Mouse (Mus musculus): Measurements from ENCODE around the gene Fstl3. TPM values are rescaled to one million over a fixed set of nuclear protein-coding genes. Genes with fewer than 3 reads are reported as not detected.
"Not testable (repeated sequence)": the region's sequence is repeated elsewhere in the genome, so short reads cannot be mapped to it uniquely, and the experiment has no call there.

Gene Fstl3
- polyA plus RNA-seq, 1 experiment from 2014 or later, result 18.1 TPM

- Histone ChIP-seq H3K27me3 (ENCODE audit: control insufficient read depth, insufficient read depth, low read length) (no peaks in the 10 kb centered on the region), H3K9ac (ENCODE audit: low read length) (no peak overlapping the region), H3K4me1 (ENCODE audit: control insufficient read depth, insufficient read depth, low read length) (peaks cover 2% of the 10 kb centered on the region; the same call in 1 of the 2 replicates), H3K27ac (ENCODE audit: low read length) (no peak overlapping the region), H3K4me3 (replicated peaks; ENCODE audit: low read length) (no peak overlapping the region), H3K9me3 (replicated peaks; ENCODE audit: control insufficient read depth, low read length) (no peaks in the 10 kb centered on the region), H3K4me2 (ENCODE audit: low read depth, low read length) (no peak overlapping the region), H3K36me3 (ENCODE audit: control insufficient read depth, insufficient read depth, low read length) (peaks cover 23% of the 10 kb centered on the region)
- ATAC-seq (ENCODE audit: insufficient read depth, low FRiP score), result no peak
- WGBS, result 74% methylated on average over 3 of the region's 3 CpGs
Observed at GRCm38 (mm10) chr10:79755854-79756253, 21.2 kb upstream of the Fstl3 start.

GRCm38 (mm10) chr10:79756660-79757059, 20.4 kb upstream of the Fstl3 start:
- ATAC-seq (ENCODE audit: insufficient read depth, low FRiP score), result no peak
- Histone ChIP-seq H3K4me3 (replicated peaks; ENCODE audit: low read length) (no peak overlapping the region), H3K27me3 (ENCODE audit: control insufficient read depth, insufficient read depth, low read length) (no peaks in the 10 kb centered on the region), H3K27ac (ENCODE audit: low read length) (no peak overlapping the region), H3K36me3 (ENCODE audit: control insufficient read depth, insufficient read depth, low read length) (peaks cover 30% of the 10 kb centered on the region), H3K4me1 (ENCODE audit: control insufficient read depth, insufficient read depth, low read length) (peaks cover 2% of the 10 kb centered on the region; the same call in 1 of the 2 replicates), H3K4me2 (ENCODE audit: low read depth, low read length) (no peak overlapping the region), H3K9ac (ENCODE audit: low read length) (no peak overlapping the region), H3K9me3 (replicated peaks; ENCODE audit: control insufficient read depth, low read length) (no peaks in the 10 kb centered on the region)
- 88% methylated on average over 24 of the region's 24 CpGs for WGBS

- Histone ChIP-seq H3K4me1 (ENCODE audit: control insufficient read depth, insufficient read depth, low read length) (peaks cover 11% of the 10 kb centered on the region), H3K36me3 (ENCODE audit: control insufficient read depth, insufficient read depth, low read length) (peaks cover 30% of the 10 kb centered on the region)
- not testable (repeated sequence) for H3K4me3 ChIP-seq (replicated peaks; ENCODE audit: low read length); H3K9me3 ChIP-seq (replicated peaks; ENCODE audit: control insufficient read depth, low read length); H3K27me3 ChIP-seq (ENCODE audit: control insufficient read depth, insufficient read depth, low read length); H3K9ac ChIP-seq (ENCODE audit: low read length); ATAC-seq (ENCODE audit: insufficient read depth, low FRiP score); H3K27ac ChIP-seq (ENCODE audit: low read length); H3K4me2 ChIP-seq (ENCODE audit: low read depth, low read length)
- WGBS, result 84% methylated on average over 1 of the region's 1 CpGs
Observed at GRCm38 (mm10) chr10:79759675-79760074, 17.4 kb upstream of the Fstl3 start.

- H3K9me3 ChIP-seq (replicated peaks; ENCODE audit: control insufficient read depth, low read length), result no peaks in the 10 kb centered on the region
- peaks cover 30% of the 10 kb centered on the region for H3K36me3 ChIP-seq (ENCODE audit: control insufficient read depth, insufficient read depth, low read length)
- ATAC-seq (ENCODE audit: insufficient read depth, low FRiP score), result no peak
- H3K4me2 ChIP-seq (ENCODE audit: low read depth, low read length), result no peak overlapping the region
- H3K9ac ChIP-seq (ENCODE audit: low read length), result no peak overlapping the region
- H3K27me3 ChIP-seq (ENCODE audit: control insufficient read depth, insufficient read depth, low read length), result no peaks in the 10 kb centered on the region
- H3K4me3 ChIP-seq (replicated peaks; ENCODE audit: low read length), result no peak overlapping the region
- H3K27ac ChIP-seq (ENCODE audit: low read length), result no peak overlapping the region
- 86% methylated on average over 11 of the region's 11 CpGs for WGBS
- peaks cover 20% of the 10 kb centered on the region for H3K4me1 ChIP-seq (ENCODE audit: control insufficient read depth, insufficient read depth, low read length)
Observed at GRCm38 (mm10) chr10:79760603-79761143, 16.4 kb upstream of the Fstl3 start.

GRCm38 (mm10) chr10:79762875-79763274, 14.2 kb upstream of the Fstl3 start:
- Histone ChIP-seq H3K4me2 (ENCODE audit: low read depth, low read length) (no peak overlapping the region), H3K36me3 (ENCODE audit: control insufficient read depth, insufficient read depth, low read length) (peaks cover 26% of the 10 kb centered on the region), H3K9ac (ENCODE audit: low read length) (no peak overlapping the region), H3K27ac (ENCODE audit: low read length) (no peak overlapping the region), H3K4me1 (ENCODE audit: control insufficient read depth, insufficient read depth, low read length) (peaks cover 24% of the 10 kb centered on the region), H3K27me3 (ENCODE audit: control insufficient read depth, insufficient read depth, low read length) (no peaks in the 10 kb centered on the region), H3K4me3 (replicated peaks; ENCODE audit: low read length) (no peak overlapping the region), H3K9me3 (replicated peaks; ENCODE audit: control insufficient read depth, low read length) (no peaks in the 10 kb centered on the region)
- 79% methylated on average over 3 of the region's 3 CpGs for WGBS
- no peak for ATAC-seq (ENCODE audit: insufficient read depth, low FRiP score)

- H3K27ac ChIP-seq (ENCODE audit: low read length), result no peak overlapping the region
- H3K4me2 ChIP-seq (ENCODE audit: low read depth, low read length), result no peak overlapping the region
- H3K27me3 ChIP-seq (ENCODE audit: control insufficient read depth, insufficient read depth, low read length), result no peaks in the 10 kb centered on the region
- ATAC-seq (ENCODE audit: insufficient read depth, low FRiP score), result no peak
- peaks cover 14% of the 10 kb centered on the region; the same call in 1 of the 2 replicates for H3K36me3 ChIP-seq (ENCODE audit: control insufficient read depth, insufficient read depth, low read length)
- 67% methylated on average over 7 of the region's 7 CpGs for WGBS
- no peak overlapping the region for H3K4me3 ChIP-seq (replicated peaks; ENCODE audit: low read length)
- 0 out of 2 replicates have a peak overlapping the region, but pooled peaks have one; percentile 43 for H3K9ac ChIP-seq (ENCODE audit: low read length)
- H3K4me1 ChIP-seq (ENCODE audit: control insufficient read depth, insufficient read depth, low read length), result peaks cover 32% of the 10 kb centered on the region
- no peaks in the 10 kb centered on the region for H3K9me3 ChIP-seq (replicated peaks; ENCODE audit: control insufficient read depth, low read length)
Observed at GRCm38 (mm10) chr10:79764234-79764633, 12.8 kb upstream of the Fstl3 start.

- WGBS, result 56% methylated on average over 2 of the region's 2 CpGs
- Histone ChIP-seq H3K27me3 (ENCODE audit: control insufficient read depth, insufficient read depth, low read length) (no peaks in the 10 kb centered on the region), H3K36me3 (ENCODE audit: control insufficient read depth, insufficient read depth, low read length) (peaks cover 12% of the 10 kb centered on the region; the same call in 1 of the 2 replicates), H3K4me2 (ENCODE audit: low read depth, low read length) (peak overlapping the region; percentile 89), H3K4me1 (ENCODE audit: control insufficient read depth, insufficient read depth, low read length) (peaks cover 32% of the 10 kb centered on the region), H3K9me3 (replicated peaks; ENCODE audit: control insufficient read depth, low read length) (no peaks in the 10 kb centered on the region), H3K4me3 (replicated peaks; ENCODE audit: low read length) (peak overlapping the region; percentile 99), H3K9ac (ENCODE audit: low read length) (peak overlapping the region; percentile 99), H3K27ac (ENCODE audit: low read length) (no peak overlapping the region)
- ATAC-seq (ENCODE audit: insufficient read depth, low FRiP score), result no peak
Observed at GRCm38 (mm10) chr10:79765228-79765745, 11.8 kb upstream of the Fstl3 start.

- Histone ChIP-seq H3K9me3 (replicated peaks; ENCODE audit: control insufficient read depth, low read length) (no peaks in the 10 kb centered on the region), H3K9ac (ENCODE audit: low read length) (peak overlapping the region; percentile 99), H3K27me3 (ENCODE audit: control insufficient read depth, insufficient read depth, low read length) (no peaks in the 10 kb centered on the region), H3K27ac (ENCODE audit: low read length) (peak overlapping the region; percentile 95), H3K36me3 (ENCODE audit: control insufficient read depth, insufficient read depth, low read length) (peaks cover 6% of the 10 kb centered on the region; the same call in 1 of the 2 replicates), H3K4me2 (ENCODE audit: low read depth, low read length) (peak overlapping the region; percentile 89), H3K4me1 (ENCODE audit: control insufficient read depth, insufficient read depth, low read length) (peaks cover 32% of the 10 kb centered on the region), H3K4me3 (replicated peaks; ENCODE audit: low read length) (peak overlapping the region; percentile 99)
- ATAC-seq (ENCODE audit: insufficient read depth, low FRiP score), result no peak; the same call in 1 of the 2 replicates
- 5% methylated on average over 16 of the region's 16 CpGs for WGBS
Observed at GRCm38 (mm10) chr10:79766001-79766507, 11.0 kb upstream of the Fstl3 start.

- H3K4me2 ChIP-seq (ENCODE audit: low read depth, low read length), result peak within 1 kb of the TSS; percentile 89
- peak within 1 kb of the TSS; percentile 99 for H3K9ac ChIP-seq (ENCODE audit: low read length)
- ATAC-seq (ENCODE audit: insufficient read depth, low FRiP score), result peak; percentile 92
- no peaks in the 10 kb centered on the region for H3K27me3 ChIP-seq (ENCODE audit: control insufficient read depth, insufficient read depth, low read length)
- H3K36me3 ChIP-seq (ENCODE audit: control insufficient read depth, insufficient read depth, low read length), result no peaks in the 10 kb centered on the region
- under 1% methylated on average over 99 of the region's 101 CpGs for WGBS
- H3K27ac ChIP-seq (ENCODE audit: low read length), result peak within 1 kb of the TSS; percentile 95
- H3K4me3 ChIP-seq (replicated peaks; ENCODE audit: low read length), result peak within 1 kb of the TSS; percentile 99
- H3K9me3 ChIP-seq (replicated peaks; ENCODE audit: control insufficient read depth, low read length), result no peaks in the 10 kb centered on the region
- peaks cover 32% of the 10 kb centered on the region for H3K4me1 ChIP-seq (ENCODE audit: control insufficient read depth, insufficient read depth, low read length)
Observed at GRCm38 (mm10) chr10:79766508-79767325, 10.4 kb upstream of the Fstl3 start, which contains the start of gene Rnf126. Rnf126 (minus strand) TSS chr10:79766952.

Data from stomach, embryonic 16.5 days (tissue).